Mouse (Mus musculus): Measurements from ENCODE around the gene Olfr45. TPM values are rescaled to one million over a fixed set of nuclear protein-coding genes. Genes with fewer than 3 reads are reported as not detected.
"Not testable (repeated sequence)": the region's sequence is repeated elsewhere in the genome, so short reads cannot be mapped to it uniquely, and the experiment has no call there.

Gene Olfr45
- under 1 TPM; 0.04 to 0.12 (median 0.08) TPM for total RNA-seq (2022)

DNA sequence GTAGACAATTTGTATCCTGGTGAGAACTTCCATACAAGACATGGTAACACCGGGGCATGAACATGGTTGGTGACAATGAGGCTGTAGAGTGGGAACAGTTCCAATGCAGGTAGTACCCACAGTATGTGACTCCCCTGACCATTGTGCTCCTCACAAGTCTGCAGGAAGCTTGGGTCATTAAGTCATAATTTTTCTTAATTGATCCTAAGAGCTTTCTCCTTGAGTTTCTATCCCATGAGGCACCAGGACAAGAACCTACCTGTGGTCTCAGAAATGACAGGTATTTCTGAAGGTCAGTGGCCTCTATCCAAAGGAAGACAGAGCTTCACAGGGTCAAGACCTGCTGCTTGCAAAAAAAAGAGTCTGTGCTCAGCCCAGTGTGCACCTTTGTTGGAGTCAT, at the start of gene Olfr45:
TSS of gene Olfr45 (plus strand) at position 301 of the 400 bp plus-strand sequence.
- no peak for DNase-seq (ENCODE audit: low spot score in 2 of 2)

DNA sequence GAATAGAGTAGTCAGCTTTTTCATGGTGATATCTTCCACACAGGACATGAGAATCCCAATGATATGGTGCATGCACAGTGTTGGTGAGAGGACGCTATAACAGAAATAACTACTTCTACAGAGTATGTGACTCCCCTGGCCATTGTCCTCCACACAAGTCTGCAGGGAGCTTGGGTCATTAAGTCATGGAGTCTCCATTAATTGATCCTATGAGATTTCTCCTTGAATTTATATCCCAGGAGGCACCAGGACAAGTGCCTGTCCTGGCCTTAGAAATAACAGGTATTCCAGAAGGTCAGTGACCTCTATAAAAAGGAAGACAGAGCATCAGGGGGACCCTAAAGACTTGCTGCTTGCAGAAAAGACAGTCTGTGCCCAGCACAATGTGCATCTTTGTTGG, 35.6 kb upstream of the Olfr45 start, which contains the start of gene Olfr53:
TSS of gene Olfr53 (plus strand) at position 301 of the 400 bp plus-strand sequence.
- DNase-seq (ENCODE audit: low spot score in 2 of 2): no peak

DNA sequence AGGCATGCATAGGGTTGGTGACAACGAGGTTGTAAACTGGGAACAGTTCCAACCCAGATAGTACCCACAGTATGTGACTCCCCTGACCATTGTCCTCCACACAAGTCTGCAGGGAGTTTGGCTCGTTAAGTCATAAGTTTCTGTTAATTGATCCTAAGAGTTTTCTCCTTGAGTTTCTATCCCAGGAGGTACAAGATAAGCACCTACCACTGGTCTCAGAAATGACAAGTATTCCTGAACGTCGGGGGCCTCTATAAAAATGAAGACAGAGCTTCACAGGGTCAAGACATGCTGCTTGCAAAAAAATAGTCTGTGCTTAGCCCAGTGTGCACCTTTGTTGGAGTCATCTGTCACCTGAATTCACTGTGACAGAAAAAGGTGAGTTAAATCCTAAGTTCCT, 22.1 kb upstream of the Olfr45 start, which contains the start of gene Olfr539:
TSS of gene Olfr539 (plus strand) at position 301 of the 400 bp plus-strand sequence.
- DNase-seq (ENCODE audit: low spot score in 2 of 2): no peak

DNA sequence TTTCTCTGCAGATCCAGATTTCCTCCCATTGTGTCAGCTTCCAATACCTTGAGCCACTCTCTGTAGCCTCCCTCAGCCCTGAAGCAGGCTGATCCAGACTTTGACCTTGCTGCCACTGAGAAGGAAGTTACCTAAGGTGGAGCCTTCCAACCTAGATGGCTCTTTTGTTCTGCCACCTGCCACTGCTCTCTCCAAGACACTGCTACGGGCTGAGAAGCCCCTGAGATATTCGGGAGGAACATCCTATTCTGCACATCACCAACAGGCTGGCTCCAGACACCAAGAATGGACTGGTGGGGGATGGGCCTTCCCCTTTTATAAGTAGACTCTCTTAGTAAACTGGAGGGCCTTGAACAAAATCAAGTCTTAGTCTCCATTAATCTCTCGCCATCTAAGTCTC, 11.1 kb upstream of the Olfr45 start:
- not testable (repeated sequence) for DNase-seq (ENCODE audit: low spot score in 2 of 2)

DNA sequence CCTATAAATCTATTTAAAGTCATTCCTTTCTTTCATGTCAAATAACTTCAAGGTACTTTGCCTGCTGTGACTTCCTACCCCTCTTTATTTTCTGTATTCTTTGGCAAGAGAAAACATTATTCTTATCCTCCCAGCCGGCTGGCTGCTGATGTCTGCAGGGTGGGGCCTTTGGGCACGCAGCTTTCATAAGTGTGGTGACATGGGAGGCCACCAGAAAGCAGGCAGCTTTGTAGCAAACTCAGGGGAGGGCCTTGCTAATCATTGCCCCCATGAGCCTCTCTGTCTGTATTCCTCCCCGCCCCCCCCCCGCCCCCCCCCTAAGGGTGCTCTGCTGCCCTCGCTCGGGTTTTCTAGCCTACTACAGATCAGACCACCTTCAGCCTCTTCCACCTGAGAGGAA, 5.9 kb upstream of the Olfr45 start:
- DNase-seq (ENCODE audit: low spot score in 2 of 2): no peak

DNA sequence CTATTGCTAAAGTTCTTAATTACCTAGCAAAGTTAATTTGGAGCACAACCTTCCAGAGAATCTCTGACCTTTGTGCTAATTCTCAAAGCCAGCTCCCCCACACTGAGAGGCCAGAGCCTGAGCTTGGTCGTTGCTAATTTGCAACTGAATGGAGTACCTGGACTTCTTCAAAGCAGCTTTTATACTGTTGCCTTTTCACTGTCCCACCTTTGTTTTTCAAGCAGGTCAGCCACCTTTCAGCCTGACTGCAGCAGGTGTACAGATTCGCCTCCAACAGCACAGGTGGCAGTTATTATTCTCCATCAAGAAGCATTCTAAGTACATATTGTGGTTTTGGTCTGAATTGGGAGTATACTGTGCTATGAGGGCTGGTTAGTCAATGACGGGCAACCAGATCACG, 2.2 kb upstream of the Olfr45 start:
- not testable (repeated sequence) for DNase-seq (ENCODE audit: low spot score in 2 of 2)

DNA sequence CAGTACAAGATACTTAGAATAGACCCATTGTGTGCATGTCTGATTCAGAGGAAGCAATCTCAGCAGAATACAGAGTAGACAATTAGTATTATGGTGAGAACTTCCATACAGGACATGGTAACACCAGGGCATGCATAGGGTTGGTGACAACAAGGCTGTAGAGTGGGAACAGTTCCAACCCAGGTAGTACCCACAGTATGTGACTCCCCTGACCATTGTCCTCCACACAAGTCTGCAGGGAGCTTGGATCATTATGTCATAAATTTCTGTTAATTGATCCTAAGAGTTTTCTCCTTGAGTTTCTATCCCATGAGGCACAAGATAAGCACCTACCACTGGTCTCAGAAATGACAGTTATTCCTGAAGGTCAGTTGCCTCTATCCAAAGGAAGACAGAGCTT, 15.2 kb downstream of the Olfr45 start, which contains the start of gene Olfr541:
TSS of gene Olfr541 (plus strand) at position 301 of the 400 bp plus-strand sequence.
- DNase-seq (ENCODE audit: low spot score in 2 of 2): no peak

DNA sequence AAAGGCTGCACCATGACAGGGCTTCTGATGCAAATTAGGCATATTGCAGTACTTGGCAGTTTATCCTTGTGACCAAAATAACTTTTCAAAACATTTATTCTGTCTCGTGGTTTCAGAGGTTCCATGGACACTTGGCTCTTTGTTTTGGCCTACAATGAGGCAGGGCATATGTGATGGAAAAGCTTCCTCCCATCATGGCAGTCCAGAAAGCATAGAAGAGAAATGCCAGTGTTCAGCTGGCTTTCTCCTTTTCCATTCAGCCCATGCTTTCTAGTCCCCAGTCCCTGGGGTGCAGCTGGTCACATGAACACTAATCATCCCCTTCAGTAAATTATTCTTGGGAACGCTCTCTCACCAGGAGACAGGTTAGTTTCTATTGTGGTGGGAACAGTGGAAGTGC, 24.6 kb downstream of the Olfr45 start:
- DNase-seq (ENCODE audit: low spot score in 2 of 2): no peak

DNA sequence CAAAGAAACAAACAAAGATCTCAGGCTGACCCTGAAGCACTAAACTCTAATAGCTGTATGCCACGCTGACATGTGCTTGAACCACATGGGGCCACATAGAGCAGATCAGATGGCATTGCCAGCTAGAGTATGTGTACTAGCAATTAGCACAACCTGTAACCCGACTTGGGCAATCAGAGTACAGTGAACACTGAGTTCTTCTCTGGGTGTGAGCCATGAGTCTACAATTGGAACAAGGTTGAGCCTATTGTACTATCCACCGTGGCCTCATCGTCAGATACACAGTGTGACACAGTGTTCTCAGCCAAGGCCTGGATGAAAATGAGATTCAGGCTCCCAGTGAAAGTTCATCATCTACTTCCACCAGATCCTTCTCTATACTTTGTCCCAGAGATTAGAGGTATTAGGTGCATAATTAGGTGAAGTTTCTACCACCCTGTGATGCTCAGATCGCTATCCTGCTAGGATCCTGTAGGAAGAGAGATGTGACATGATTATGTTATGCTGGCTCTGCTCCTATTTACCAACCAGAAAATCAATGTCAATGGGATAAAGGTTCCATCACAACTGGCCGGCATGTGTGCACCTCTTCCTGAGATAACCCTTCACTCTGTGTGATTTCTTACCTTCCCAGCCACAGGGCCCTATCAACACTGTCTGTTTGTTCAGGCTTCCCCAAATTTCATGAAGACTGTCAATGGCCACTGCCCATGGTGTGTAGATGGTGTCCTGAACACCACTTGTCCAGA, 26.0 kb downstream of the Olfr45 start:
- DNase-seq (ENCODE audit: low spot score in 2 of 2): no peak

DNA sequence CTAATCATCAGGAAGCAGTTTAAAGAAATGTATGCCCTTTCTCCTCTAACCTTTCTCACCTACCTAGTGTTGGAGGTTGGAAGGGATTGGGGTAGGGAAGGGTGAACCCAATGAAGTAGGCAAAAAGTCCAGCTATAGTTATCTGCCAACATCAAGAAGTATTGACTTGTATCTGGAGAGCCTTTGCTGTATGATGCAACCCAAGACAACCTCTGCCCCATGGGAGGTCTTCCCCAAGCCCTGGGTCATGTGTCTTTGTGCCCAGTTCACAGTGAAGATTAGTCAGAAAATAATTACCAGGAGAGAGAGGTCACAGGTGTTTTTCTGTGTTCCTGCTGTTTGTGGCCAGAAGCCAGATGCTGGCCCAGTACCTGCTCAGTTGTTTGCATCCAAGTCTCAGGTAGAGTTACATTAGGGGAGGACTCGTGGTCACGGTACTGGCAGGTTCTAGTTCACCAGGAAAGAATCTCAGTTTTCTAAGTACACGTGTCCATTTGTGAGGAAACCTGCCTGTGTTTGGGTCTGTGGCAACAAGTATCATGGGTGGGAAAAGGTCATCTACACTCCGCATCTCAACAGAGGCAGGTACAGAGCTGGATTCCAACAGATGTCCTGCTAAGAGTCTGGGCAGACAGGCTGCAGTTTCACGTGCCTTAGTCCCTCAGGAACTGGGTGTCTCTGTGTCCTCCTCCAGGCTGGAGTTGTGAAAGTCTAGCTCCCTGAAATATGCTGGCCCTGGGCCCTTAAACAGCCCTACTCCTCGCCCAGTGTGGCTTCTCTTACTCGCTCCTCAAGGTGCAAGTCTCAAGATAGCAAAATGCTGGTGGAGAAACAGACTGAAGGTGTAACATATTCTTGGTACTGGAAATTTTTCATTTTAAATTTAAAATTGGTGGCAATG, 35.7 kb downstream of the Olfr45 start:
- no peak for DNase-seq (ENCODE audit: low spot score in 2 of 2)

DNA sequence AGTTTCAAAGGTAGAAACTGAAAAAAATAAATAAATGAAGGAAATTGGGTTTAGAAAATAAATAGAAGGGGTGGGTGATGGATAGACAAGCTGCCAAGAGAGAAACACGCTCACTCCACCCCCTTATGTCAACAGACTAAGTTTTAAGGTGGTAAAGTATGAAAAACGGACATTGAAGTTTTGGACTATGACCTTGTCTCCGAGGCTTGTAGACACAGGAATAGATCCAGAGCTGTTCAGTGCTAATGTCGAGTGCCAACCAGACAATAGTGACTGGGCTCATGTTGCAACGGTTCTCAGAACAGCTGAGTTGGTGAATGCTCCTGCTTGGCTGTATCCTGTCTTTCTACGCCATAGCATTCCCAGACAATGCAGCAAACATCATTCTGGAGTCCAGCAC, 39.3 kb downstream of the Olfr45 start:
- no peak for DNase-seq (ENCODE audit: low spot score in 2 of 2)

DNA sequence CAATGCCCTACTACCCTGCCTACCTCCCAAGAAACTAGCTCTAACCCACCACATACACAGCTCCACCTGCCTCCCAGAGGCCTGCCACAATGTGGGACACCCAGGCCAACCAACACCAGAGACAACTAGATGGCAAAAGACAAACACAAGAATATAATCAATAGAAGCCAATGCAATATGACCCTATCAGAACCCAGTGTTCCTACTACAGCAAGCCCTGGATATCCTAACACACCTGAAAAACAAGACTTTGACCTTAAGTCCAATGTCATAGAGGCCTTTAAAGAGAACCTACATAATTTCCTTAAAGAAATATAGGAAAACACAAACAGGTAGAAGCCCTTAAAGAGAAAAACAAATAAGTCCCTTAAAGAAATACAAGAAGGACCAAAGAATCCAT, 43.8 kb downstream of the Olfr45 start:
- no peak for DNase-seq (ENCODE audit: low spot score in 2 of 2)

DNA sequence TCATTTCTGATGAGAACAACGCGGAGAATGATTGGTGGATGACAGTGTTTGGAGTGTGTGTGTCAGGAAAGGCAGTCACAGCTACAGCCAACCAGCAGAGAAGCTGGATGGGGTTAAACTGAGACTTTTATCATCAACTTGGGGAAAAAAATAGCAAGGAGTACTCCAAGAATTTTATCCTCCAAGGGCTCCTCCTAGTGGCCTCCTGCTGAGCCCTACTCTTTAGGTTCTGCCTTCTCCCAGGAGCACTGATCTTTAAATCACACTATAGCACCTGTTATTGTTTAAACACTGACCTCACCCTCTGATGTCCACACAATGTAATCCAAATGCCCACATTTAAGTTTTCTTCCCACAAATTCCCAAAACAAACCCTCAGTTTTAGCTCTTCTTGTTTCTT, 51.4 kb downstream of the Olfr45 start:
- DNase-seq (ENCODE audit: low spot score in 2 of 2): no peak

Other genes starting within 250 kb of the Olfr45 start
- gene Olfr533, start 218.6 kb upstream of the Olfr45 start, total RNA-seq (2022): not detected
- under 1 TPM in 3 of 4 experiments, not detected in 1; 0.29 to 0.96 (median 0.43) TPM for gene Olfr535, start 197.7 kb upstream of the Olfr45 start, total RNA-seq (2022)
- not detected for gene Olfr536, start 174.6 kb upstream of the Olfr45 start, total RNA-seq (2022)
- not detected for gene Olfr538, start 114.1 kb upstream of the Olfr45 start, total RNA-seq (2022)
- gene Olfr46, start 80.7 kb upstream of the Olfr45 start, total RNA-seq (2022): under 1 TPM; 0.14 to 0.87 (median 0.40) TPM
- gene Olfr61, start 53.0 kb upstream of the Olfr45 start, total RNA-seq (2022): not detected
- under 1 TPM in 1 of 4 experiments, not detected in 3; 0.54 TPM for gene Olfr53, start 35.5 kb upstream of the Olfr45 start, total RNA-seq (2022)
- gene Olfr539, start 22.0 kb upstream of the Olfr45 start, total RNA-seq (2022): under 1 TPM; 0.18 to 0.36 (median 0.26) TPM
- under 1 TPM in 1 of 4 experiments, not detected in 3; 0.23 TPM for gene Olfr541, start 15.3 kb downstream of the Olfr45 start, total RNA-seq (2022)
- under 1 TPM in 1 of 4 experiments, not detected in 3; 0.35 TPM for gene Cyp2e1, start 81.8 kb downstream of the Olfr45 start, total RNA-seq (2022)
- gene Syce1, start 105.9 kb downstream of the Olfr45 start, total RNA-seq (2022): under 1 TPM in 3 of 4 experiments, not detected in 1; 0.43 to 0.72 (median 0.63) TPM
- 10 to 100 TPM; 16.3 to 17.8 (median 16.7) TPM for gene Zfp941, start 140.2 kb downstream of the Olfr45 start, total RNA-seq (2022)
- 1 to 10 TPM; 2.3 to 3.6 (median 2.6) TPM for gene Urah, start 153.1 kb downstream of the Olfr45 start, total RNA-seq (2022)
- gene Scgb1c1, start 163.6 kb downstream of the Olfr45 start, total RNA-seq (2022): not detected
- not detected for gene Odf3, start 165.9 kb downstream of the Olfr45 start, total RNA-seq (2022)
- 1 to 10 TPM in 1 of 4 experiments, under 1 TPM in 2, not detected in 1; 0.43 to 1.5 (median 0.85) TPM for gene Gm45785, start 174.4 kb downstream of the Olfr45 start, total RNA-seq (2022)
- gene Ric8a, start 175.0 kb downstream of the Olfr45 start, total RNA-seq (2022): 10 to 100 TPM; 74.6 to 79.7 (median 77.3) TPM
- 10 to 100 TPM; 24.8 to 28.6 (median 26.2) TPM for gene Bet1l, start 175.6 kb downstream of the Olfr45 start, total RNA-seq (2022)
- 100 to 1,000 TPM; 105 to 120 (median 119) TPM for gene Psmd13, start 200.0 kb downstream of the Olfr45 start, total RNA-seq (2022)
- gene Sirt3, start 200.4 kb downstream of the Olfr45 start, total RNA-seq (2022): 10 to 100 TPM; 65.3 to 73.7 (median 70.3) TPM
- 1 to 10 TPM in 3 of 4 experiments, not detected in 1; 1.8 to 2.3 (median 1.9) TPM for gene Cox8b, start 218.5 kb downstream of the Olfr45 start, total RNA-seq (2022)
- under 1 TPM; 0.49 to 0.64 (median 0.59) TPM for gene Nlrp6, start 239.0 kb downstream of the Olfr45 start, total RNA-seq (2022)

Measured in layer of hippocampus, adult 8-10 months (tissue).